Mouse (Mus musculus) neural tube, embryonic 14.5 days (tissue): ENCODE measurements around the gene Cd53. TPM values are rescaled to one million over a fixed set of nuclear protein-coding genes. Genes with fewer than 3 reads are reported as not detected.

Experiments
- ATAC-seq: fragments of 200-750 bp; cut with Nextera tagmentation; 2 replicates; pipeline ENCODE4 v1.8.0; 2017; ENCODE audit warnings: low read depth, mild to moderate bottlenecking, moderate TSS enrichment, moderate library complexity
- H3K27ac ChIP-seq: fragments of 300-500 bp; sonication (generic); 2 replicates; pipeline ENCODE4 v1.5.1; 2014; ENCODE audit warnings: low read depth, mild to moderate bottlenecking, control low read depth, low read length, moderate library complexity, mixed read lengths
- H3K27me3 ChIP-seq: fragments of 300-500 bp; sonication (generic); 2 replicates; pipeline ENCODE4 v1.6.1; 2014; ENCODE audit warnings: low read length; ENCODE audit not compliant: control insufficient read depth, insufficient read depth
- H3K36me3 ChIP-seq: fragments of 300-500 bp; sonication (generic); 2 replicates; pipeline ENCODE4 v1.6.1; 2014; ENCODE audit warnings: low read length, mixed read lengths; ENCODE audit not compliant: control insufficient read depth, insufficient read depth
- H3K4me1 ChIP-seq: fragments of 300-500 bp; sonication (generic); 2 replicates; pipeline ENCODE4 v1.6.1; 2014; ENCODE audit warnings: low read length; ENCODE audit not compliant: control insufficient read depth, insufficient read depth
- H3K4me2 ChIP-seq: fragments of 300-500 bp; sonication (generic); 2 replicates; pipeline ENCODE4 v1.6.1; 2014; ENCODE audit warnings: mild to moderate bottlenecking, low read depth, low read length, control low read depth
- H3K4me3 ChIP-seq: fragments of 300-500 bp; sonication (generic); 2 replicates; pipeline ENCODE4 v1.5.1; 2014; ENCODE audit warnings: low read depth, low read length, control low read depth, mixed read lengths
- H3K9ac ChIP-seq: fragments of 300-500 bp; sonication (generic); replicated peaks from 2 replicates; pipeline ENCODE4 v1.6.1; 2014; ENCODE audit warnings: low read depth, mild to moderate bottlenecking, control low read depth, low read length, mixed read lengths
- H3K9me3 ChIP-seq: fragments of 300-500 bp; sonication (generic); 2 replicates; pipeline ENCODE4 v1.6.1; 2016; ENCODE audit warnings: low read length; ENCODE audit not compliant: control insufficient read depth
- WGBS: fragments of 180-500 bp; shearing (Covaris S2); extraction: QIAGEN DNeasy Blood & Tissue Kit; methylation state at CpG from one replicate; pipeline ENCODE4 v1.1.7; 2014; 5-methylcytosine and 5-hydroxymethylcytosine counted together
- polyA plus RNA-seq: library from polyadenylated mRNA; unstranded; fragments of >200 nt; fragmentation: Nextera tagmentation; extraction: Ambion mirVana; gene quantifications from 2 replicates; pipeline ENCODE4 v1.2.1, GENCODE M21; 2014

Cd53 gene
- polyA plus RNA-seq, 1 experiment from 2014 or later = 2.3 TPM

GRCm38 (mm10) chr3:106771834-106772233 lies 18.1 kb downstream of the Cd53 start:
- no peak overlapping the region for H3K4me2 ChIP-seq
- no peaks in the 10 kb centered on the region for H3K27me3 ChIP-seq
- H3K36me3 ChIP-seq = no peaks in the 10 kb centered on the region
- ATAC-seq = no peak
- no peak overlapping the region for H3K27ac ChIP-seq
- no peak overlapping the region for H3K4me3 ChIP-seq
- H3K4me1 ChIP-seq = no peaks in the 10 kb centered on the region
- no peak overlapping the region for H3K9ac ChIP-seq
- H3K9me3 ChIP-seq = no peaks in the 10 kb centered on the region
- WGBS = 91% methylated on average over 1 of the region's 1 CpGs

- Histone ChIP-seq H3K4me2 (no peak overlapping the region), H3K4me3 (no peak overlapping the region), H3K36me3 (no peaks in the 10 kb centered on the region), H3K9me3 (no peaks in the 10 kb centered on the region), H3K27ac (no peak overlapping the region), H3K9ac (no peak overlapping the region), H3K27me3 (no peaks in the 10 kb centered on the region), H3K4me1 (no peaks in the 10 kb centered on the region)
- 70% methylated on average over 1 of the region's 1 CpGs for WGBS
- no peak for ATAC-seq
Observed at GRCm38 (mm10) chr3:106755898-106756297, 34.1 kb downstream of the Cd53 start.

- Histone ChIP-seq H3K27ac (peak overlapping the region; percentile 95), H3K9me3 (0 out of 2 replicates have a peak, but pooled peaks cover under 1% of the 10 kb centered on the region), H3K4me1 (no peaks in the 10 kb centered on the region), H3K27me3 (no peaks in the 10 kb centered on the region), H3K9ac (peak overlapping the region; percentile 65), H3K4me2 (peak overlapping the region; percentile 68), H3K4me3 (peak overlapping the region; percentile 62), H3K36me3 (no peaks in the 10 kb centered on the region)
- WGBS = 1% methylated on average over 33 of the region's 33 CpGs
- ATAC-seq = peak; percentile 95
Observed at GRCm38 (mm10) chr3:106722028-106722945, 67.7 kb downstream of the Cd53 start.

GRCm38 (mm10) chr3:106721397-106722027 lies 68.4 kb downstream of the Cd53 start:
- H3K27me3 ChIP-seq = no peaks in the 10 kb centered on the region
- no peaks in the 10 kb centered on the region for H3K36me3 ChIP-seq
- H3K9ac ChIP-seq = peak overlapping the region; percentile 65
- H3K4me1 ChIP-seq = no peaks in the 10 kb centered on the region
- peak overlapping the region; percentile 62 for H3K4me3 ChIP-seq
- H3K27ac ChIP-seq = peak overlapping the region; percentile 95
- H3K9me3 ChIP-seq = no peaks in the 10 kb centered on the region
- peak; percentile 99 for ATAC-seq
- peak overlapping the region; percentile 68 for H3K4me2 ChIP-seq
- 2% methylated on average over 31 of the region's 31 CpGs for WGBS

Other genes with a start within 250 kb of the Cd53 start
- gene Dram2, start 242.4 kb downstream of the Cd53 start, polyA plus RNA-seq = 63.9 and 75.8 TPM in 2 replicates
- gene Cept1, start 242.3 kb downstream of the Cd53 start, polyA plus RNA-seq = 43.4 and 45.6 TPM in 2 replicates
- gene Lrif1, start 105.2 kb downstream of the Cd53 start, polyA plus RNA-seq = 19.5 and 20.7 TPM in 2 replicates
- 0.12 TPM in 1 of 2 replicates, not detected in the other for gene Olfr266, start 36.1 kb upstream of the Cd53 start, polyA plus RNA-seq
- 7.2 and 10.3 TPM in 2 replicates for gene Kcna3, start 246.0 kb upstream of the Cd53 start, polyA plus RNA-seq